ENCODE assay signal across 8 mouse cellular contexts in the genomic region with DNA sequence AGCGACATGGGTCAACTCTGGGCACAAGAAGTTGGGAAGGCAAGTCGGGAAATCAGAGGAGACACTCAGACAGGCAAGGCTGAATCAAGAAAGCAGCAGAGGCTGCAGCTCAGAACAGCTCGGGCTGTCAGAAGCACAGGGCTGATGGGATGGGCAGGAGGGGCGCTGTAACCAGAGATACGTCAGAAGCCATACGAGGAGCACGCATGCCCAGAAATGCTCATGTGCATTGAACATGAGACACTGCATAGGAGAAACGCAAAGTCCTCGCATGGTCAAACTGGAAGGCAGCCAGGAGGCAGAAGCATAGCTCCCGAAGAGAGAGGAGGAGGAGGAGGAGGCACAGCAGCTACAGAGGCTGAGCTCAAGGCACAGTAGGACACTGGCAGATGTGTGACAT. TPM values are rescaled to one million over a fixed set of nuclear protein-coding genes. Genes with fewer than 3 reads are reported as not detected.
DNase-seq lines count a peak whose midpoint lies in the region; ATAC-seq lines count a peak whose summit lies in the region.

No protein-coding gene starts in this region.

- H3K27me3 ChIP-seq in embryonic facial prominence, embryonic 12.5 days = no peaks in the 10 kb centered on the region
- no peaks in the 10 kb centered on the region for H3K27me3 ChIP-seq in embryonic facial prominence, embryonic 10.5 days (replicated peaks; ENCODE audit: low read depth, poor library complexity, severe bottlenecking)
- no peaks in the 10 kb centered on the region for H3K27me3 ChIP-seq in midbrain, embryonic 11.5 days (ENCODE audit: control insufficient read depth, insufficient read depth, low read length)
- H3K27me3 ChIP-seq in midbrain, embryonic 10.5 days (ENCODE audit: low read depth, poor library complexity, severe bottlenecking) = no peaks in the 10 kb centered on the region
- no peaks in the 10 kb centered on the region for H3K27me3 ChIP-seq in stomach, embryonic 15.5 days (replicated peaks)

- no peak overlapping the region for H3K4me3 ChIP-seq in embryonic facial prominence, embryonic 12.5 days
- no peak overlapping the region for H3K4me3 ChIP-seq in embryonic facial prominence, embryonic 10.5 days
- H3K4me3 ChIP-seq in midbrain, embryonic 11.5 days (ENCODE audit: low read depth, low read length) = no peak overlapping the region
- no peak overlapping the region for H3K4me3 ChIP-seq in midbrain, embryonic 10.5 days
- no peak overlapping the region for H3K4me3 ChIP-seq in stomach, embryonic 15.5 days (replicated peaks)

- 0 out of 2 replicates have a peak overlapping the region, but pooled peaks have one; percentile 24 for H3K9ac ChIP-seq in embryonic facial prominence, embryonic 12.5 days
- no peak overlapping the region for H3K9ac ChIP-seq in midbrain, embryonic 11.5 days (ENCODE audit: low read length)
- no peak overlapping the region for H3K9ac ChIP-seq in stomach, embryonic 15.5 days

- intact Hi-C loops in left cerebral cortex, postnatal 14 days (cut with DNase I) = no loop called here

- DNase-seq in embryonic facial prominence, embryonic 10.5 days (ENCODE audit: low spot score) = no peak
- peak; percentile 49 for DNase-seq in midbrain, embryonic 11.5 days (ENCODE audit: low spot score, missing footprints)
- no peak for DNase-seq in midbrain, embryonic 10.5 days (ENCODE audit: low spot score)
- DNase-seq in left cerebral cortex, postnatal 14 days (ENCODE audit: low spot score in 2 of 2) = peak; percentile 71 to 89
- DNase-seq in thymus, postnatal 0 days (ENCODE audit: low spot score) = no peak

- peaks cover 17% of the 10 kb centered on the region for H3K36me3 ChIP-seq in embryonic facial prominence, embryonic 12.5 days
- H3K36me3 ChIP-seq in embryonic facial prominence, embryonic 10.5 days (replicated peaks) = peaks cover 11% of the 10 kb centered on the region
- H3K36me3 ChIP-seq in midbrain, embryonic 11.5 days (ENCODE audit: control insufficient read depth, insufficient read depth, low read length) = no peaks in the 10 kb centered on the region
- H3K36me3 ChIP-seq in midbrain, embryonic 10.5 days = peaks cover 13% of the 10 kb centered on the region
- no peaks in the 10 kb centered on the region for H3K36me3 ChIP-seq in stomach, embryonic 15.5 days

- ATAC-seq in embryonic facial prominence, embryonic 12.5 days (ENCODE audit: insufficient number of reproducible peaks, insufficient read depth, low FRiP score, low TSS enrichment) = 0 out of 2 replicates have a peak, but pooled peaks have one; percentile 74
- no peak for ATAC-seq in midbrain, embryonic 11.5 days (ENCODE audit: low FRiP score)
- peak; percentile 43; the same call in 1 of the 2 replicates for ATAC-seq in stomach, embryonic 15.5 days (ENCODE audit: insufficient read depth, low FRiP score, low read depth)
- no peak for ATAC-seq in megakaryocyte, adult 5-6 weeks (ENCODE audit: poor library complexity, severe bottlenecking)

- H3K27ac ChIP-seq in embryonic facial prominence, embryonic 12.5 days = no peak overlapping the region
- no peak overlapping the region for H3K27ac ChIP-seq in embryonic facial prominence, embryonic 10.5 days (replicated peaks)
- H3K27ac ChIP-seq in midbrain, embryonic 11.5 days (ENCODE audit: low read depth, low read length) = no peak overlapping the region
- H3K27ac ChIP-seq in midbrain, embryonic 10.5 days (replicated peaks) = no peak overlapping the region
- no peak overlapping the region for H3K27ac ChIP-seq in stomach, embryonic 15.5 days

- H3K4me1 ChIP-seq in embryonic facial prominence, embryonic 12.5 days = no peaks in the 10 kb centered on the region; the same call in 1 of the 2 replicates
- H3K4me1 ChIP-seq in embryonic facial prominence, embryonic 10.5 days = no peaks in the 10 kb centered on the region
- H3K4me1 ChIP-seq in midbrain, embryonic 11.5 days (ENCODE audit: control insufficient read depth, insufficient read depth, low read length) = no peaks in the 10 kb centered on the region
- 0 out of 2 replicates have a peak, but pooled peaks cover 4% of the 10 kb centered on the region for H3K4me1 ChIP-seq in midbrain, embryonic 10.5 days
- no peaks in the 10 kb centered on the region for H3K4me1 ChIP-seq in stomach, embryonic 15.5 days

- 46% methylated on average over 10 of the region's 10 CpGs for WGBS in embryonic facial prominence, embryonic 12.5 days
- 72% methylated on average over 10 of the region's 10 CpGs for WGBS in embryonic facial prominence, embryonic 10.5 days
- 73% methylated on average over 10 of the region's 10 CpGs for WGBS in midbrain, embryonic 11.5 days
- 82% methylated on average over 10 of the region's 10 CpGs for WGBS in midbrain, embryonic 10.5 days
- 41% methylated on average over 10 of the region's 10 CpGs for WGBS in stomach, embryonic 15.5 days

- peak overlapping the region; percentile 16; the same call in 1 of the 2 replicates for H3K4me2 ChIP-seq in embryonic facial prominence, embryonic 12.5 days (replicated peaks)
- H3K4me2 ChIP-seq in midbrain, embryonic 11.5 days = no peak overlapping the region
- H3K4me2 ChIP-seq in stomach, embryonic 15.5 days = peak overlapping the region; percentile 21; the same call in 1 of the 2 replicates

- H3K9me3 ChIP-seq in embryonic facial prominence, embryonic 12.5 days = no peaks in the 10 kb centered on the region
- H3K9me3 ChIP-seq in embryonic facial prominence, embryonic 10.5 days = no peaks in the 10 kb centered on the region
- no peaks in the 10 kb centered on the region for H3K9me3 ChIP-seq in midbrain, embryonic 11.5 days (ENCODE audit: control insufficient read depth, low read length)
- no peaks in the 10 kb centered on the region for H3K9me3 ChIP-seq in midbrain, embryonic 10.5 days (replicated peaks)
- H3K9me3 ChIP-seq in stomach, embryonic 15.5 days = no peaks in the 10 kb centered on the region

RNA-seq across cellular contexts. Expression of a gene that starts 38.9 kb away (rescaled TPM):
- 113 and 116 TPM in 2 replicates for polyA plus RNA-seq in embryonic facial prominence, embryonic 12.5 days (2016; fragmentation: Nextera tagmentation; extraction: Ambion mirVana)
- 127 and 133 TPM in 2 replicates for polyA plus RNA-seq in embryonic facial prominence, embryonic 10.5 days (2016; fragmentation: Nextera tagmentation; extraction: Ambion mirVana)
- polyA plus RNA-seq in midbrain, embryonic 11.5 days (2014; fragmentation: Nextera tagmentation; extraction: Ambion mirVana) = 118 and 136 TPM in 2 replicates
- polyA plus RNA-seq in midbrain, embryonic 10.5 days (2016; fragmentation: Nextera tagmentation; extraction: Ambion mirVana) = 121 and 129 TPM in 2 replicates
- 10 to 100 TPM; 71.3 to 71.8 TPM for total RNA-seq in left cerebral cortex, postnatal 14 days (2021)
- polyA plus RNA-seq in stomach, embryonic 15.5 days (2015; fragmentation: Nextera tagmentation; extraction: Ambion mirVana) = 96.4 and 104 TPM in 2 replicates
- 88.4 and 89.5 TPM in 2 replicates for polyA plus RNA-seq in thymus, postnatal 0 days (2015; fragmentation: Nextera tagmentation; extraction: Ambion mirVana)
- 43.2 and 46.7 TPM in 2 replicates for total RNA-seq in megakaryocyte, adult 5-6 weeks (2015)
- 12.6 and 18.2 TPM in 2 replicates for total RNA-seq in megakaryocyte, adult 5-6 weeks (2017)

Comparison
In these comparisons a context has a peak if more than half of its experiments do, and no peak if none do; other contexts are left out.
1. DNase-seq: peak in midbrain, embryonic 11.5 days (single experiment) and left cerebral cortex, postnatal 14 days (2 of 2); none in embryonic facial prominence, embryonic 10.5 days (single experiment), midbrain, embryonic 10.5 days (single experiment) and thymus, postnatal 0 days (single experiment).
2. ATAC-seq: peak in embryonic facial prominence, embryonic 12.5 days (single experiment) and stomach, embryonic 15.5 days (single experiment); none in midbrain, embryonic 11.5 days (single experiment) and megakaryocyte, adult 5-6 weeks (single experiment).